7 mouse cellular contexts compared by ENCODE assay signal in the genomic region with DNA sequence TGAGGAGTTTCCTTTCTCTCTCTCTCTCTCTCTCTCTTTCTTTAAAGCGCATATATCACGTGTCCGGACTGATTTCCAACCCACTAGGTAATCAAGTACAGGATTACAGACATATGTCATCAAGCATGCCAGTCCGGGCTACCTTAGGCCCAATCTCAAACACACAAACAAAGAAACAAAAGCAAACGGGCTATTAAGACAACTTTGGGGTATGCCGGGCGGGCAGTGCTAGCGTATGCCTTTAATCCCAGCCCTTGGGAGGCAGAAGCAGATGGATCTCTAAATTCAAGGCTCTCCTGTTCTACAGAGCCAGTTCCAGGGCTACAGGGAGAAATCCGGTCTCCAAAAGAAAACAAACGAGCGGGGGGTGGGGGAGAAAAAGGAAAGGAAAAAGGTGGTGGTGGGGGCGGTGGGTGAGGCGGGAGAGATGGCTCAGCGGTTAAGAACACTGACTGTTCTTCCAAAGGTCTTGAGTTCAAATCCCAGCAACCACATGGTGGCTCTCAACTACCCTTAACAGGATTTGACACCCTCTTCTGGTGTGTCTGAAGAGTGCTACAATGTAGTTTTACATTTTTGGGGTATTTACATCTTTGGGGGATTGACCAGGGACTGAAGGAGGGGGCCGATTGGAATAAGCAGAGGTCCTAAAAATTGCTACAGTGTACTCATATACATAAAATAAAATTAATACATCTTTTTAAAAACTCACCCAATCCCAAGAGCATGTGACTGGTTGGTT. TPM values are rescaled to one million over a fixed set of nuclear protein-coding genes. Genes with fewer than 3 reads are reported as not detected.
DNase-seq lines count a peak whose midpoint lies in the region; ATAC-seq and TF ChIP-seq lines count a peak whose summit lies in the region.

No protein-coding gene starts in this region.

- H3K27ac ChIP-seq in neural tube, embryonic 11.5 days (ENCODE audit: low read depth, low read length), result peak overlapping the region; percentile 95
- H3K27ac ChIP-seq in embryonic fibroblast, embryonic 13.5 days (ENCODE audit: insufficient read depth, low read length), result peak overlapping the region; percentile 91
- peak overlapping the region; percentile 99 for H3K27ac ChIP-seq in intestine, embryonic 15.5 days
- peak overlapping the region; percentile 94 for H3K27ac ChIP-seq in neural tube, embryonic 12.5 days

- ATAC-seq in neural tube, embryonic 11.5 days (ENCODE audit: insufficient read depth, low FRiP score, low TSS enrichment), result peak; percentile 64
- peak; percentile 52 for ATAC-seq in intestine, embryonic 15.5 days
- ATAC-seq in neural tube, embryonic 12.5 days (ENCODE audit: low FRiP score, low read depth), result peak; percentile 49
- no peak for ATAC-seq in megakaryocyte progenitor cell, adult 5-6 weeks (replicated peaks; ENCODE audit: poor library complexity)

- H3K9me3 ChIP-seq in neural tube, embryonic 11.5 days (ENCODE audit: control insufficient read depth, low read length), result no peaks in the 10 kb centered on the region
- no peaks in the 10 kb centered on the region for H3K9me3 ChIP-seq in intestine, embryonic 15.5 days
- no peaks in the 10 kb centered on the region for H3K9me3 ChIP-seq in neural tube, embryonic 12.5 days

- no peak for TF ChIP-seq CTCF in embryonic fibroblast, embryonic 13.5 days (IDR thresholded peaks at IDR 0.05; ENCODE audit: borderline replicate concordance, insufficient read depth, low read length)

- 8% methylated on average over 15 of the region's 15 CpGs for WGBS in neural tube, embryonic 11.5 days
- 7% methylated on average over 15 of the region's 15 CpGs for WGBS in intestine, embryonic 15.5 days
- WGBS in neural tube, embryonic 12.5 days, result 9% methylated on average over 15 of the region's 15 CpGs

- H3K9ac ChIP-seq in neural tube, embryonic 11.5 days (ENCODE audit: low read length), result peak overlapping the region; percentile 75
- peak overlapping the region; percentile 74 for H3K9ac ChIP-seq in intestine, embryonic 15.5 days
- H3K9ac ChIP-seq in neural tube, embryonic 12.5 days, result peak overlapping the region; percentile 78

- H3K4me3 ChIP-seq in neural tube, embryonic 11.5 days (ENCODE audit: low read depth, low read length), result peak overlapping the region; percentile 59
- peak overlapping the region; percentile 86 for H3K4me3 ChIP-seq in embryonic fibroblast, embryonic 13.5 days (ENCODE audit: insufficient read depth, low read length)
- peak overlapping the region; percentile 55 for H3K4me3 ChIP-seq in intestine, embryonic 15.5 days (replicated peaks)
- H3K4me3 ChIP-seq in neural tube, embryonic 12.5 days, result peak overlapping the region; percentile 65

- no peaks in the 10 kb centered on the region for H3K27me3 ChIP-seq in neural tube, embryonic 11.5 days (ENCODE audit: control insufficient read depth, insufficient read depth, low read length)
- no peaks in the 10 kb centered on the region for H3K27me3 ChIP-seq in intestine, embryonic 15.5 days (replicated peaks)
- no peaks in the 10 kb centered on the region for H3K27me3 ChIP-seq in neural tube, embryonic 12.5 days (replicated peaks)

- TF ChIP-seq POLR2A in embryonic fibroblast, embryonic 13.5 days (IDR thresholded peaks at IDR 0.05; ENCODE audit: low read depth, low read length), result no peak; the same call in 1 of the 2 replicates

- peak overlapping the region; percentile 71 for H3K4me2 ChIP-seq in neural tube, embryonic 11.5 days (ENCODE audit: low read depth)
- H3K4me2 ChIP-seq in intestine, embryonic 15.5 days (replicated peaks), result peak overlapping the region; percentile 70
- peak overlapping the region; percentile 72 for H3K4me2 ChIP-seq in neural tube, embryonic 12.5 days (replicated peaks)

- no peaks in the 10 kb centered on the region for H3K36me3 ChIP-seq in neural tube, embryonic 11.5 days (ENCODE audit: control insufficient read depth, insufficient read depth, low read length)
- no peaks in the 10 kb centered on the region for H3K36me3 ChIP-seq in intestine, embryonic 15.5 days
- H3K36me3 ChIP-seq in neural tube, embryonic 12.5 days, result peaks cover 6% of the 10 kb centered on the region

- DNase-seq in neural tube, embryonic 11.5 days (ENCODE audit: low spot score), result no peak
- no peak for DNase-seq in neural tube, embryonic 10.5 days (ENCODE audit: extremely low spot score, low spot score)
- DNase-seq in ovary, postnatal 14 days (ENCODE audit: low spot score), result no peak

- H3K4me1 ChIP-seq in neural tube, embryonic 11.5 days (ENCODE audit: control insufficient read depth, insufficient read depth, low read length), result 0 out of 2 replicates have a peak, but pooled peaks cover 3% of the 10 kb centered on the region
- peaks cover 5% of the 10 kb centered on the region for H3K4me1 ChIP-seq in embryonic fibroblast, embryonic 13.5 days (ENCODE audit: control insufficient read depth, insufficient read depth, low read length)
- H3K4me1 ChIP-seq in intestine, embryonic 15.5 days (replicated peaks), result peaks cover 4% of the 10 kb centered on the region; the same call in 1 of the 2 replicates
- peaks cover 12% of the 10 kb centered on the region; the same call in 1 of the 2 replicates for H3K4me1 ChIP-seq in neural tube, embryonic 12.5 days

RNA-seq across cellular contexts. Expression of gene Snrnp35, which starts 0.9 kb away (rescaled TPM):
- 14.7 TPM in 2 replicates for polyA plus RNA-seq in neural tube, embryonic 11.5 days (2014; fragmentation: Nextera tagmentation; extraction: Ambion mirVana)
- polyA plus RNA-seq in embryonic fibroblast, embryonic 13.5 days (2011; ENCODE audit: insufficient read length, low read depth, missing spikeins), result 11.1 and 12.1 TPM in 2 replicates
- 21.4 and 23.6 TPM in 2 replicates for polyA plus RNA-seq in intestine, embryonic 15.5 days (2015; fragmentation: Nextera tagmentation; extraction: Ambion mirVana)
- 29.5 and 29.6 TPM in 2 replicates for polyA plus RNA-seq in neural tube, embryonic 12.5 days (2016; fragmentation: Nextera tagmentation; extraction: Ambion mirVana)
- 2.8 and 6.4 TPM in 2 replicates for total RNA-seq in megakaryocyte progenitor cell, adult 5-6 weeks (2015)
- 5.4 and 9.0 TPM in 2 replicates for total RNA-seq in megakaryocyte progenitor cell, adult 5-6 weeks (2017)

RNA-seq across cellular contexts. Expression of gene Rilpl2, which starts 5.7 kb away (rescaled TPM):
- polyA plus RNA-seq in neural tube, embryonic 11.5 days (2014; fragmentation: Nextera tagmentation; extraction: Ambion mirVana), result 19.0 and 20.9 TPM in 2 replicates
- polyA plus RNA-seq in embryonic fibroblast, embryonic 13.5 days (2011; ENCODE audit: insufficient read length, low read depth, missing spikeins), result 12.2 and 13.8 TPM in 2 replicates
- 44.0 and 46.2 TPM in 2 replicates for polyA plus RNA-seq in intestine, embryonic 15.5 days (2015; fragmentation: Nextera tagmentation; extraction: Ambion mirVana)
- 18.4 and 18.9 TPM in 2 replicates for polyA plus RNA-seq in neural tube, embryonic 12.5 days (2016; fragmentation: Nextera tagmentation; extraction: Ambion mirVana)
- total RNA-seq in megakaryocyte progenitor cell, adult 5-6 weeks (2015), result 49.0 and 63.6 TPM in 2 replicates
- total RNA-seq in megakaryocyte progenitor cell, adult 5-6 weeks (2017), result 45.2 and 50.1 TPM in 2 replicates

RNA-seq across cellular contexts. Expression of gene Kmt5a, which starts 44.1 kb away (rescaled TPM):
- 115 and 121 TPM in 2 replicates for polyA plus RNA-seq in neural tube, embryonic 11.5 days (2014; fragmentation: Nextera tagmentation; extraction: Ambion mirVana)
- polyA plus RNA-seq in embryonic fibroblast, embryonic 13.5 days (2011; ENCODE audit: insufficient read length, low read depth, missing spikeins), result 89.9 and 94.2 TPM in 2 replicates
- polyA plus RNA-seq in intestine, embryonic 15.5 days (2015; fragmentation: Nextera tagmentation; extraction: Ambion mirVana), result 93.5 and 105 TPM in 2 replicates
- 67.2 and 81.3 TPM in 2 replicates for polyA plus RNA-seq in neural tube, embryonic 12.5 days (2016; fragmentation: Nextera tagmentation; extraction: Ambion mirVana)
- 285 and 312 TPM in 2 replicates for total RNA-seq in megakaryocyte progenitor cell, adult 5-6 weeks (2015)
- total RNA-seq in megakaryocyte progenitor cell, adult 5-6 weeks (2017), result 134 and 164 TPM in 2 replicates

RNA-seq across cellular contexts. Expression of gene Rilpl1, which starts 47.4 kb away (rescaled TPM):
- 21.3 and 23.2 TPM in 2 replicates for polyA plus RNA-seq in neural tube, embryonic 11.5 days (2014; fragmentation: Nextera tagmentation; extraction: Ambion mirVana)
- 19.8 and 23.2 TPM in 2 replicates for polyA plus RNA-seq in embryonic fibroblast, embryonic 13.5 days (2011; ENCODE audit: insufficient read length, low read depth, missing spikeins)
- 10.3 and 11.9 TPM in 2 replicates for polyA plus RNA-seq in intestine, embryonic 15.5 days (2015; fragmentation: Nextera tagmentation; extraction: Ambion mirVana)
- 18.1 and 19.8 TPM in 2 replicates for polyA plus RNA-seq in neural tube, embryonic 12.5 days (2016; fragmentation: Nextera tagmentation; extraction: Ambion mirVana)
- 0.54 TPM in 1 of 2 replicates, not detected in the other for total RNA-seq in megakaryocyte progenitor cell, adult 5-6 weeks (2015)
- 0.21 and 0.61 TPM in 2 replicates for total RNA-seq in megakaryocyte progenitor cell, adult 5-6 weeks (2017)

RNA-seq across cellular contexts. Expression of gene Tmed2, which starts 56.7 kb away (rescaled TPM):
- polyA plus RNA-seq in neural tube, embryonic 11.5 days (2014; fragmentation: Nextera tagmentation; extraction: Ambion mirVana), result 480 and 486 TPM in 2 replicates
- polyA plus RNA-seq in embryonic fibroblast, embryonic 13.5 days (2011; ENCODE audit: insufficient read length, low read depth, missing spikeins), result 510 and 665 TPM in 2 replicates
- 642 and 660 TPM in 2 replicates for polyA plus RNA-seq in intestine, embryonic 15.5 days (2015; fragmentation: Nextera tagmentation; extraction: Ambion mirVana)
- polyA plus RNA-seq in neural tube, embryonic 12.5 days (2016; fragmentation: Nextera tagmentation; extraction: Ambion mirVana), result 389 and 400 TPM in 2 replicates
- 851 and 960 TPM in 2 replicates for total RNA-seq in megakaryocyte progenitor cell, adult 5-6 weeks (2015)
- total RNA-seq in megakaryocyte progenitor cell, adult 5-6 weeks (2017), result 795 and 1,001 TPM in 2 replicates
